Mouse (Mus musculus) erythroblast, embryonic 14.5 days (primary cell): ENCODE data around the gene 2010111I01Rik.

Experiments
- GATA1 ChIP-seq: IDR thresholded peaks from 2 replicates; pipeline ENCODE4 v1.6.1; 2012; ENCODE audit warnings: low read length, inconsistent platforms, mixed read lengths
- TAL1 ChIP-seq: IDR thresholded peaks from 3 replicates; pipeline ENCODE4 v1.6.1; 2012; ENCODE audit warnings: low read length, inconsistent platforms, mixed read lengths

GRCm38 (mm10) chr13:63148157-63148556 is 183.5 kb downstream of the 2010111I01Rik start:
- TF ChIP-seq GATA1 (no peak), TAL1 (no peak)
